Mouse (Mus musculus) spleen, adult 2 months (tissue): ENCODE data around the gene Gm9821. TPM values are rescaled to one million over a fixed set of nuclear protein-coding genes. Genes with fewer than 3 reads are reported as not detected.

Experiments used
- DNase-seq, 2 experiments: peaks; one replicate each; pipeline versions ENCODE4 v3.0.0 to v3.0.0-alpha.2; 2012 to 2021; ENCODE audit warnings: low spot score in 2 of 2, low read depth in 1 of 2
- H3K27ac ChIP-seq: fragments of 200-500 bp; 2 replicates; pipeline ENCODE4 v1.5.1; 2012; ENCODE audit warnings: low read length, inconsistent platforms; ENCODE audit not compliant: insufficient read depth
- H3K27me3 ChIP-seq: fragments of 200-500 bp; 2 replicates; pipeline ENCODE4 v1.6.1; 2012; ENCODE audit warnings: mild to moderate bottlenecking, moderate library complexity, low read length, inconsistent platforms; ENCODE audit not compliant: control insufficient read depth, insufficient read depth
- H3K36me3 ChIP-seq: fragments of 200-500 bp; 2 replicates; pipeline ENCODE4 v1.6.1; 2012; ENCODE audit warnings: mild to moderate bottlenecking, low read length, inconsistent platforms; ENCODE audit not compliant: control insufficient read depth, insufficient read depth
- H3K4me1 ChIP-seq: fragments of 200-500 bp; 2 replicates; pipeline ENCODE4 v1.6.1; 2011; ENCODE audit warnings: inconsistent platforms; ENCODE audit not compliant: control insufficient read depth, insufficient read depth, insufficient read length
- H3K4me3 ChIP-seq: fragments of 200-500 bp; 2 replicates; pipeline ENCODE4 v1.5.1; 2011; ENCODE audit warnings: mild to moderate bottlenecking, inconsistent platforms; ENCODE audit not compliant: insufficient read depth, insufficient read length; ENCODE audit errors: extremely low read depth
- CTCF ChIP-seq: fragments of 200-500 bp; IDR thresholded peaks from 2 replicates; pipeline ENCODE4 v1.5.1; 2011; ENCODE audit warnings: mild to moderate bottlenecking, inconsistent platforms; ENCODE audit not compliant: insufficient read depth, insufficient read length, insufficient replicate concordance; ENCODE audit errors: extremely low read depth
- POLR2A ChIP-seq: fragments of 200-500 bp; IDR thresholded peaks from 2 replicates; pipeline ENCODE4 v1.6.1; 2011; ENCODE audit warnings: low read depth, low read length, inconsistent platforms
- WGBS: fragments of 180-500 bp; shearing (Covaris S2); methylation state at CpG from one replicate; pipeline ENCODE4 v1.1.7; 2018; 5-methylcytosine and 5-hydroxymethylcytosine counted together
- polyA plus RNA-seq: library from polyadenylated mRNA; depleted of rRNA; stranded (reverse); fragments of >200 nt; gene quantifications from 2 replicates; pipeline ENCODE4 v1.2.3, GENCODE M21; 2012

The Gm9821 gene
- polyA plus RNA-seq, 1 experiment, result not detected

GRCm38 (mm10) chr2:91947397-91948150 is 2.1 kb downstream of the Gm9821 start:
- H3K4me1 ChIP-seq, result peaks cover 52% of the 10 kb centered on the region
- no peak for DNase-seq
- H3K36me3 ChIP-seq, result peaks cover 8% of the 10 kb centered on the region
- H3K27me3 ChIP-seq, result no peaks in the 10 kb centered on the region
- peak overlapping the region; percentile 39 for H3K27ac ChIP-seq
- 38% methylated on average over 11 of the region's 11 CpGs for WGBS
- peak overlapping the region; percentile 9; the same call in 1 of the 2 replicates for H3K4me3 ChIP-seq
- TF ChIP-seq CTCF, result no peak
- TF ChIP-seq POLR2A, result no peak

- DNase-seq, result no peak
- 12% methylated on average over 6 of the region's 6 CpGs for WGBS
- TF ChIP-seq POLR2A, result no peak
- TF ChIP-seq CTCF, result no peak
- Histone ChIP-seq H3K4me3 (peak overlapping the region; percentile 9; the same call in 1 of the 2 replicates), H3K4me1 (peaks cover 52% of the 10 kb centered on the region), H3K27ac (peak overlapping the region; percentile 39), H3K27me3 (no peaks in the 10 kb centered on the region), H3K36me3 (peaks cover 7% of the 10 kb centered on the region; the same call in 1 of the 2 replicates)
These were observed 2.6 kb downstream of the Gm9821 start for GRCm38 (mm10) chr2:91948151-91948509.

- Histone ChIP-seq H3K4me1 (peaks cover 55% of the 10 kb centered on the region), H3K27me3 (no peaks in the 10 kb centered on the region), H3K27ac (0 out of 2 replicates have a peak overlapping the region, but pooled peaks have one; percentile 4), H3K4me3 (no peak overlapping the region), H3K36me3 (peaks cover 7% of the 10 kb centered on the region; the same call in 1 of the 2 replicates)
- DNase-seq, result no peak
- TF ChIP-seq POLR2A (no peak), CTCF (no peak)
- 14% methylated on average over 3 of the region's 3 CpGs for WGBS
These were observed 3.3 kb downstream of the Gm9821 start for GRCm38 (mm10) chr2:91948792-91949241.

GRCm38 (mm10) chr2:91949411-91950274 is 4.1 kb downstream of the Gm9821 start:
- WGBS, result 9% methylated on average over 17 of the region's 17 CpGs
- H3K4me1 ChIP-seq, result peaks cover 52% of the 10 kb centered on the region
- DNase-seq, result peak in 1 of 2 experiments; percentile 33
- H3K4me3 ChIP-seq, result peak overlapping the region; percentile 49
- no peaks in the 10 kb centered on the region for H3K27me3 ChIP-seq
- TF ChIP-seq POLR2A (no peak), CTCF (no peak)
- peak overlapping the region; percentile 38 for H3K27ac ChIP-seq
- peaks cover 7% of the 10 kb centered on the region; the same call in 1 of the 2 replicates for H3K36me3 ChIP-seq

- WGBS, result 9% methylated on average over 15 of the region's 15 CpGs
- Histone ChIP-seq H3K36me3 (peaks cover 1% of the 10 kb centered on the region; the same call in 1 of the 2 replicates), H3K27me3 (no peaks in the 10 kb centered on the region), H3K4me1 (peaks cover 51% of the 10 kb centered on the region), H3K4me3 (peak overlapping the region; percentile 49), H3K27ac (peak overlapping the region; percentile 70)
- no peak for TF ChIP-seq CTCF
- peak in 1 of 2 experiments; percentile 54 for DNase-seq
These were observed 5.0 kb downstream of the Gm9821 start for GRCm38 (mm10) chr2:91950275-91951085.

GRCm38 (mm10) chr2:91953825-91954224 is 8.3 kb downstream of the Gm9821 start:
- no peaks in the 10 kb centered on the region; the same call in 1 of the 2 replicates for H3K36me3 ChIP-seq
- TF ChIP-seq POLR2A, result no peak
- peaks cover 43% of the 10 kb centered on the region for H3K4me1 ChIP-seq
- no peak overlapping the region for H3K27ac ChIP-seq
- no peak overlapping the region for H3K4me3 ChIP-seq
- 54% methylated on average over 5 of the region's 5 CpGs for WGBS
- no peak for DNase-seq
- no peaks in the 10 kb centered on the region for H3K27me3 ChIP-seq
